Mouse (Mus musculus) heart, embryonic 12.5 days (tissue): ENCODE results near the gene Ceacam19. TPM values are rescaled to one million over a fixed set of nuclear protein-coding genes. Genes with fewer than 3 reads are reported as not detected.
"Not testable (repeated sequence)": the region's sequence is repeated elsewhere in the genome, so short reads cannot be mapped to it uniquely, and the experiment has no call there.

ENCODE experiments used
- ATAC-seq: fragments of 200-750 bp; cut with Nextera tagmentation; 2 replicates; pipeline ENCODE4 v1.8.0; 2017; ENCODE audit warnings: moderate TSS enrichment, moderate library complexity; ENCODE audit not compliant: insufficient number of reproducible peaks, low FRiP score
- H3K27ac ChIP-seq: fragments of 300-500 bp; sonication (generic); 2 replicates; pipeline ENCODE4 v1.5.1; 2016; ENCODE audit warnings: mild to moderate bottlenecking, moderate library complexity; ENCODE audit not compliant: poor library complexity, severe bottlenecking
- H3K27me3 ChIP-seq: fragments of 300-500 bp; sonication (generic); replicated peaks from 2 replicates; pipeline ENCODE4 v1.6.1; 2016; ENCODE audit warnings: mild to moderate bottlenecking, moderate library complexity
- H3K36me3 ChIP-seq: fragments of 300-500 bp; sonication (generic); 2 replicates; pipeline ENCODE4 v1.6.1; 2016; ENCODE audit warnings: mild to moderate bottlenecking, moderate library complexity
- H3K4me1 ChIP-seq: fragments of 300-500 bp; sonication (generic); replicated peaks from 2 replicates; pipeline ENCODE4 v1.6.1; 2016; ENCODE audit warnings: mild to moderate bottlenecking
- H3K4me2 ChIP-seq: fragments of 300-500 bp; sonication (generic); 2 replicates; pipeline ENCODE4 v1.6.1; 2016; ENCODE audit warnings: mild to moderate bottlenecking, moderate library complexity
- H3K4me3 ChIP-seq: fragments of 300-500 bp; sonication (generic); 2 replicates; pipeline ENCODE4 v1.5.1; 2016; ENCODE audit warnings: mild to moderate bottlenecking
- H3K9ac ChIP-seq: fragments of 300-500 bp; sonication (generic); 2 replicates; pipeline ENCODE4 v1.6.1; 2016; ENCODE audit warnings: mild to moderate bottlenecking, moderate library complexity
- H3K9me3 ChIP-seq: fragments of 300-500 bp; sonication (generic); replicated peaks from 2 replicates; pipeline ENCODE4 v1.6.1; 2016; ENCODE audit warnings: mild to moderate bottlenecking, moderate library complexity
- WGBS: fragments of 180-500 bp; shearing (Covaris S2); methylation state at CpG from one replicate; pipeline ENCODE4 v1.1.7; 2016; 5-methylcytosine and 5-hydroxymethylcytosine counted together
- polyA plus RNA-seq: library from polyadenylated mRNA; unstranded; fragments of >200 nt; fragmentation: Nextera tagmentation; extraction: Ambion mirVana; gene quantifications from 2 replicates; pipeline ENCODE4 v1.2.1, GENCODE M21; 2016

Ceacam19 gene
- polyA plus RNA-seq = not detected in 2 replicates

DNA sequence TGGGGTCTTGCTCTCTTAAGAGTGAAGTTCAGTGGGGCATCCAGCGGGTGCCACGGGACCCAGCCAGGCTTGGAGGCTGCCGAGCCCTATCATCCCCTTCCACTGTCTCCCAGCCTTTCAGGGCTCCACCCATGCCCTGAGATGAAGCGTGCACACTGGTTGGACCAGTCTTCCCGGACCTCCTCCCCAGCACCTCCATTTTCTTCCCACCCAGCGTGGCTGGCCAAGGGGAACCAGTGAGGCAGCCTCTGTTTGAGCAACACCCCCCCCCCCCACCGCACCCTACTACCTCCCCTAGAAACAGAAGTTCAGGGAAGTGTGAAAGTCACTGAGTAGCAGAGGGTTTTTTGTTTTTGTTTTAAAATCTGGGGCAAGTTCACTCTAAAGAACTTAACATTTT lies at the start of gene Ceacam19:
Gene Ceacam19, minus strand, starts transcription at position 117 of the 400 bp plus-strand sequence.
- no peak within 1 kb of the TSS for H3K27ac ChIP-seq
- 0 out of 2 replicates have a peak, but pooled peaks cover 3% of the 10 kb centered on the region for H3K27me3 ChIP-seq

GRCm38 (mm10) chr7:19937229-19937821 lies 49.6 kb upstream of the Ceacam19 start:
- WGBS = 71% methylated on average over 11 of the region's 11 CpGs
- peaks cover 54% of the 10 kb centered on the region for H3K4me1 ChIP-seq
- no peak overlapping the region for H3K9ac ChIP-seq
- no peak overlapping the region for H3K4me3 ChIP-seq
- H3K9me3 ChIP-seq = no peaks in the 10 kb centered on the region
- 0 out of 2 replicates have a peak, but pooled peaks cover 4% of the 10 kb centered on the region for H3K27me3 ChIP-seq
- H3K27ac ChIP-seq = no peak overlapping the region
- no peak for ATAC-seq
- H3K4me2 ChIP-seq = no peak overlapping the region
- no peaks in the 10 kb centered on the region for H3K36me3 ChIP-seq

More for the DNA sequence above, at the start of gene Ceacam19:
- H3K4me3 ChIP-seq = no peak within 1 kb of the TSS
- no peaks in the 10 kb centered on the region for H3K4me1 ChIP-seq
- WGBS = 76% methylated on average over 7 of the region's 7 CpGs
- H3K9ac ChIP-seq = no peak within 1 kb of the TSS
- no peak for ATAC-seq
- no peaks in the 10 kb centered on the region for H3K36me3 ChIP-seq
- H3K4me2 ChIP-seq = no peak within 1 kb of the TSS
- H3K9me3 ChIP-seq = no peaks in the 10 kb centered on the region

GRCm38 (mm10) chr7:19935961-19936360 lies 48.2 kb upstream of the Ceacam19 start:
- 68% methylated on average over 6 of the region's 6 CpGs for WGBS
- no peak for ATAC-seq
- Histone ChIP-seq H3K9me3 (no peaks in the 10 kb centered on the region), H3K27me3 (0 out of 2 replicates have a peak, but pooled peaks cover 5% of the 10 kb centered on the region), H3K36me3 (no peaks in the 10 kb centered on the region), H3K4me1 (peaks cover 61% of the 10 kb centered on the region), H3K4me3 (no peak overlapping the region), H3K9ac (no peak overlapping the region), H3K27ac (peak overlapping the region; percentile 63), H3K4me2 (no peak overlapping the region; the same call in 1 of the 2 replicates)

DNA sequence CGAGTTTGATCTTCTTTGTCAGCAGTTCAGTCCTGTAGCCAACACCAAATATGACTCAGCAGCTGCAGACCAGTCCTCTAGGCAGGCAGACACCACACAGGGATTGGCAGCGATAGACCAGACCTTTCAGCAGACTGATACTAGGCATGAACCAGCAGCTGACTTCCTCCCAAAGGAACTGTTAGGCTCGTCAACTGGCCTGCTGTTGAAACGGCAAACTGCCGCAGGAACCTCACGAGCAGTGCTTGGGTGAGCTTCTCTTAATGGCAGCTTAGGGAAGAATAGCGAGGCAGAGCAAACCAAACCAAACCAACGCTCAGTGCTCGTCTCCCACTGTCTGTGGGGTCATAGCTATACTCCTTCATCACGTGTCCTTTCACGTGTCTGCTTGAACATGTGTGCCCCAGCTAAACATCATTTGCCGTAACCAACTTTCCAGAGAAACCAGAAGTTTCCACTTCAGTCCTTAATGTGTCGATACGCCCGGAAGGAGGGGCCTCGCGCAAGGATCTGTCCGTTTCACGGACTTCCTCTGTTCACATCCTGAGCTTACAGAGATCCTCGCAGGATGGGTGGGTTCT lies 47.5 kb upstream of the Ceacam19 start:
- Histone ChIP-seq H3K27ac (peak overlapping the region; percentile 63), H3K27me3 (0 out of 2 replicates have a peak, but pooled peaks cover 5% of the 10 kb centered on the region), H3K9me3 (no peaks in the 10 kb centered on the region), H3K4me2 (no peak overlapping the region; the same call in 1 of the 2 replicates), H3K36me3 (no peaks in the 10 kb centered on the region), H3K9ac (no peak overlapping the region), H3K4me3 (no peak overlapping the region), H3K4me1 (peaks cover 54% of the 10 kb centered on the region)
- ATAC-seq = no peak
- WGBS = 59% methylated on average over 20 of the region's 20 CpGs

DNA sequence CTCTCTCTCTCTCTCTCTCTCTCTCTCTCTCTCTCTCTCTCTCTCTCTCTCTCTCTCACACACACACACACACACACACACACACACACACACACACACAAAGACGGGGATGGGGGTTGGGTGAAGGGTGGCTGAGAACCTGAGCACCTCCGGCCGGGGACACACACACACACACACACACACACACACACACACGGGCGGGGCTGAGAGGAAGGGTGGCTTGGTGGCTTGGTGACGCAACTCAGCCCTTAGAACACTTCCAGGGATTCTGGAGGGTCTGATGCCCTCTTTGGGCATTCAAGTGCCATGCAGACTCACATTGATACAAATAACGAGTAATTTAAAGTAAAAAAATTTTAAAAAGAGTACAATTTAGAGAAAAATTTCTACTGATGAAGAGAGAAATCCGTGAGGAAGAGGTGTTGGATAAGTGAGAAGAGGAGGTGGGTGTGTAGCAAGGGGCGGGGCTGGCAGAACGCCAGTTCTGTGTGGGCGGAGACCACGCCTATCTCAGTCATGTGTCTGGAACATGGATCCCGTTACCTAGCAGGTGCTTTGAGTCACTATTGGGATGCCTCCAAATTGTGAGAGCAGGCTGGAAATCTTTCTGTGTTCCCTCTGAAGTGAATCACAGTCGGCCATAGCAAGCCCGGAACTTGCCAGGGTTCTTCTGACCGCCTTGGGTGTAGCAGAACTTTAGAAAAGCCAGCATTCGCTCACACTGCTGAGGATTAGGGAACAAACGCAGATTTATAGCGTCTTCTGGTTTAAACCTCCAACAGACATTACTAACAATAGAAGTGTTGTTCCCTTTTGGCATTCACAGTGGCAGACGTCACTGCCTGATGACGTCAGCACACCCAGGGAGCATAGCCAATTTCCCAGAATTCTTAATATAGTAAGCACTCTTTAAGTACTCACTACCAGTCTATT lies 45.4 kb upstream of the Ceacam19 start:
- Histone ChIP-seq H3K9ac (no peak overlapping the region; the same call in 1 of the 2 replicates), H3K36me3 (no peaks in the 10 kb centered on the region), H3K4me3 (peak overlapping the region; percentile 26), H3K27ac (0 out of 2 replicates have a peak overlapping the region, but pooled peaks have one; percentile 16), H3K4me1 (peaks cover 40% of the 10 kb centered on the region), H3K9me3 (no peaks in the 10 kb centered on the region), H3K4me2 (peak overlapping the region; percentile 60), H3K27me3 (0 out of 2 replicates have a peak, but pooled peaks cover 5% of the 10 kb centered on the region)
- WGBS = 17% methylated on average over 21 of the region's 21 CpGs
- peak; percentile 67; the same call in 1 of the 2 replicates for ATAC-seq

- Histone ChIP-seq H3K27ac (no peak overlapping the region), H3K9ac (no peak overlapping the region; the same call in 1 of the 2 replicates), H3K4me1 (peaks cover 35% of the 10 kb centered on the region), H3K36me3 (no peaks in the 10 kb centered on the region), H3K9me3 (no peaks in the 10 kb centered on the region), H3K4me2 (peak overlapping the region; percentile 60), H3K4me3 (no peak overlapping the region), H3K27me3 (0 out of 2 replicates have a peak, but pooled peaks cover 5% of the 10 kb centered on the region)
- no peak for ATAC-seq
- 16% methylated on average over 13 of the region's 13 CpGs for WGBS
These were observed 44.5 kb upstream of the Ceacam19 start for GRCm38 (mm10) chr7:19932133-19932876.

- H3K4me2 ChIP-seq, H3K27me3 ChIP-seq, H3K4me3 ChIP-seq, H3K9me3 ChIP-seq, ATAC-seq, H3K36me3 ChIP-seq, H3K27ac ChIP-seq, H3K9ac ChIP-seq: not testable (repeated sequence)
- H3K4me1 ChIP-seq = peaks cover 29% of the 10 kb centered on the region
- WGBS = 76% methylated on average over 6 of the region's 6 CpGs
These were observed 42.7 kb upstream of the Ceacam19 start for GRCm38 (mm10) chr7:19930481-19930880.

DNA sequence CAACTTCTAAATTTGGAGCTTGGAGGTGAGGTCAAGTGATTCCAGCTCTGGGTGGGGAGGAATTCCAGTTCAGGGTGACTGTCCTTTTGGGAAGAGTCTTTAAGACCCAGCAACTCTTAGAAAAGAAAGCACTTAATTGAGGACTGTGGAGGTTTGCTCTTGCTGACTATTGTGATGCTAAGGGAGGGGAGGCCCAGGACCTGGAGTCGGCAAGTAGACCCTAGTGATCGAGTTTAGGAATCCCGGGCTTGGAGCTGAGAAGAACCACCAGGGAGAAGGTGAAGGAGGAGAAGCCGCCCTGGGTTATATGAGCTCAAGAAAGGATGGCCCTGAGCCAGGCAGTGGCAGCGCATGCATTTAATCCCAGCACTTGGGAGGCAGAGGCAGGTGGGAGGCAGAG lies 40.7 kb upstream of the Ceacam19 start:
- Histone ChIP-seq H3K4me1 (peaks cover 29% of the 10 kb centered on the region), H3K27ac (no peak overlapping the region), H3K36me3 (no peaks in the 10 kb centered on the region), H3K27me3 (0 out of 2 replicates have a peak, but pooled peaks cover 5% of the 10 kb centered on the region), H3K9me3 (no peaks in the 10 kb centered on the region), H3K4me2 (no peak overlapping the region), H3K9ac (no peak overlapping the region), H3K4me3 (no peak overlapping the region)
- WGBS = 72% methylated on average over 5 of the region's 5 CpGs
- ATAC-seq = no peak

DNA sequence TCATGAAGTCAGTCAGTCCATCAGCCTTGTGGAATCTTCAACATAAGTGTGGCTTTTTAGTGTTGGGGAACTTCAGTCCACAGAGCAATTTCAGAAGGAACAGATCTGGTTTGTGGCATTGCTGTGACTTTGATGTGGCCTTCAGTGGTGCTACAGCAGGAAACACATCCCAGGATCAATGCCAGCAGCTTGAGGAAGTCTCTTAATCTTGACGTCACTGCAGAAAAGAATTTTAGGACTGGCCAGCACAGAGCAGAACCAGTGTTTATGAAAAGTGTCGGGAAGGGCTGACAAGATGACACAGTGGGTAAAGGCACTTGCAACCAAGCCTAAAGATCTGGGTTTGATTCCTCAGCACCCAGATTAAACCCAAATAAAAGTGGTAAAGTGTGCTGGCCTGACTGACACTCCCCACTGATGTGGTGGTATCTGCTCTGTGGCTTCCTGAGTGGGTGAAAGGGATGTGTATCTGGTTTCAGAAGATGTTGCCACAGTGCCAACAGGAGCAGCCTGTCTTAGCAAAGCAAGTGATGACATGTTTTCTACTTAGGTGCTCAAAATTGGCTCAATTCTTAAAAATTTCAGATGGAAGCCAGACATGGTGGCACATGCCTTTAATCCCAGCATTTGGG lies 39.2 kb upstream of the Ceacam19 start:
- H3K4me2 ChIP-seq = no peak overlapping the region
- H3K4me3 ChIP-seq = no peak overlapping the region
- WGBS = 37% methylated on average over 2 of the region's 2 CpGs
- H3K4me1 ChIP-seq = peaks cover 13% of the 10 kb centered on the region
- no peak overlapping the region for H3K27ac ChIP-seq
- no peak overlapping the region for H3K9ac ChIP-seq
- no peaks in the 10 kb centered on the region for H3K9me3 ChIP-seq
- ATAC-seq = 0 out of 2 replicates have a peak, but pooled peaks have one; percentile 19
- H3K27me3 ChIP-seq = no peaks in the 10 kb centered on the region
- H3K36me3 ChIP-seq = no peaks in the 10 kb centered on the region

DNA sequence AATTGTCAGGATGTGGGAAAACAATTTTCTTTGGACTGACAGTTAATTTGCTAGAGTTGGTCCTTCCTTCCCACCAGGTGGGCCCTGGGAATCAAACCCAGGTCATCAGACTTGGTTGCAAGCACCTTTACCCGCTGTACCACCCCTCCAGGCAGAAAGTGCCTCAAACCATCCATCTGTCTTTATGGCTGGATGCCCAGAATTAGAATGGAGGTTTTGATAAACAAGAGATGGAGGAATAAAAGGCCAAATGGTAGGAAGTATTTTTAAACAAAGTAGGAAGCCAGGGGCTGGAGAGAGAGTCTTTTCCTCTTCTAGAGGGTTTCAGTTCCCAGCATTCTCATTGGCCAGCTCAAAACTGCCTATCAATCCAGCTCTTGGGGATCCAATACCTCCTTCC lies 37.6 kb upstream of the Ceacam19 start:
- Histone ChIP-seq H3K4me3 (no peak overlapping the region), H3K9me3 (no peaks in the 10 kb centered on the region), H3K9ac (no peak overlapping the region), H3K4me1 (peaks cover 8% of the 10 kb centered on the region; the same call in 1 of the 2 replicates), H3K4me2 (no peak overlapping the region), H3K27me3 (no peaks in the 10 kb centered on the region), H3K27ac (no peak overlapping the region), H3K36me3 (no peaks in the 10 kb centered on the region)
- no peak for ATAC-seq
- 62% methylated on average over 1 of the region's 1 CpGs for WGBS
